In genomic region chr15:56077838-56078567, GRCm38 (mm10) we compare ENCODE assay signal across 10 mouse cellular contexts.
DNase-seq lines count a peak whose midpoint lies in the region; ATAC-seq and TF ChIP-seq lines count a peak whose summit lies in the region.
"Had no signal": no experiment of that assay in that cellular context is flagged by ENCODE, and none has a peak within 500 bp of the region (broad histone marks: within the 10 kb centered on the region; RNA-seq: fewer than 3 reads in every experiment).

No protein-coding gene starts in this region.

- WGBS in hindbrain, embryonic 14.5 days = 32% methylated on average over 11 of the region's 11 CpGs
- WGBS in midbrain, embryonic 13.5 days = 23% methylated on average over 11 of the region's 11 CpGs

- ATAC-seq in hindbrain, embryonic 14.5 days (ENCODE audit: low FRiP score) = peak; percentile 93
- ATAC-seq in midbrain, embryonic 13.5 days = peak; percentile 90

- H3K4me1 ChIP-seq in hindbrain, embryonic 14.5 days (replicated peaks; ENCODE audit: control insufficient read depth, insufficient read depth, low read length) = peaks cover 13% of the 10 kb centered on the region; the same call in 1 of the 2 replicates
- H3K4me1 ChIP-seq in midbrain, embryonic 13.5 days (replicated peaks) = peaks cover 14% of the 10 kb centered on the region

- no peaks in the 10 kb centered on the region; the same call in 1 of the 2 replicates for H3K9me3 ChIP-seq in hindbrain, embryonic 14.5 days (ENCODE audit: control insufficient read depth, low read length)
- no peaks in the 10 kb centered on the region for H3K9me3 ChIP-seq in midbrain, embryonic 13.5 days

- peak overlapping the region; percentile 2 for H3K9ac ChIP-seq in hindbrain, embryonic 14.5 days
- peak overlapping the region; percentile 39; the same call in 1 of the 2 replicates for H3K9ac ChIP-seq in midbrain, embryonic 13.5 days (replicated peaks)

- DNase-seq in adrenal gland, adult 2 months = peak; percentile 43
- no peak for DNase-seq in adrenal gland, postnatal 25 days
- peak; percentile 60 for DNase-seq in embryo, embryonic 10.5 days (ENCODE audit: low spot score)
- peak; percentile 83 for DNase-seq in hindbrain, embryonic 14.5 days (ENCODE audit: low spot score)
- no peak for DNase-seq in urinary bladder, adult 2 months (ENCODE audit: low spot score)
- no peak for DNase-seq in cerebellum, postnatal 36 days
- no peak for DNase-seq in layer of hippocampus, adult 2 months (ENCODE audit: low spot score in 2 of 2)
- DNase-seq: thymus, postnatal 4 days had no signal

- no peaks in the 10 kb centered on the region for H3K27me3 ChIP-seq in hindbrain, embryonic 14.5 days (ENCODE audit: control insufficient read depth, insufficient read depth, low read length)
- H3K27me3 ChIP-seq in midbrain, embryonic 13.5 days = no peaks in the 10 kb centered on the region

- peak overlapping the region; percentile 36 for H3K4me2 ChIP-seq in hindbrain, embryonic 14.5 days (replicated peaks)
- peak overlapping the region; percentile 42 for H3K4me2 ChIP-seq in midbrain, embryonic 13.5 days (replicated peaks)

- H3K27ac ChIP-seq in hindbrain, embryonic 14.5 days = peak overlapping the region; percentile 76; the same call in 1 of the 2 replicates
- peak overlapping the region; percentile 44; the same call in 1 of the 2 replicates for H3K27ac ChIP-seq in midbrain, embryonic 13.5 days
- H3K27ac ChIP-seq in layer of hippocampus, adult 2 months = no peak overlapping the region
- H3K27ac ChIP-seq: macrophage had no signal

- no peaks in the 10 kb centered on the region for H3K36me3 ChIP-seq in hindbrain, embryonic 14.5 days (replicated peaks; ENCODE audit: control insufficient read depth, insufficient read depth)
- no peaks in the 10 kb centered on the region for H3K36me3 ChIP-seq in midbrain, embryonic 13.5 days

- TF ChIP-seq CTCF in layer of hippocampus, adult 2 months (conservative IDR thresholded peaks at IDR 0.05) = no peak

- no peak overlapping the region for H3K4me3 ChIP-seq in hindbrain, embryonic 14.5 days (replicated peaks; ENCODE audit: low read length)
- peak overlapping the region; percentile 8; the same call in 1 of the 2 replicates for H3K4me3 ChIP-seq in midbrain, embryonic 13.5 days (replicated peaks)
- H3K4me3 ChIP-seq in layer of hippocampus, adult 2 months = no peak overlapping the region

Comparison
In these comparisons a context has a peak if more than half of its experiments do, and no peak if none do; other contexts are left out.
1. DNase-seq: peak in adrenal gland, adult 2 months (single experiment), embryo, embryonic 10.5 days (single experiment) and hindbrain, embryonic 14.5 days (single experiment); none in adrenal gland, postnatal 25 days (single experiment), urinary bladder, adult 2 months (single experiment), cerebellum, postnatal 36 days (0 of 2) and layer of hippocampus, adult 2 months (0 of 2).